Mouse (Mus musculus): Measurements from ENCODE around the gene Rgma. TPM values are rescaled to one million over a fixed set of nuclear protein-coding genes. Genes with fewer than 3 reads are reported as not detected.

Gene Rgma
- polyA plus RNA-seq, 2 experiments, result 0.05 to 0.06 TPM

DNA sequence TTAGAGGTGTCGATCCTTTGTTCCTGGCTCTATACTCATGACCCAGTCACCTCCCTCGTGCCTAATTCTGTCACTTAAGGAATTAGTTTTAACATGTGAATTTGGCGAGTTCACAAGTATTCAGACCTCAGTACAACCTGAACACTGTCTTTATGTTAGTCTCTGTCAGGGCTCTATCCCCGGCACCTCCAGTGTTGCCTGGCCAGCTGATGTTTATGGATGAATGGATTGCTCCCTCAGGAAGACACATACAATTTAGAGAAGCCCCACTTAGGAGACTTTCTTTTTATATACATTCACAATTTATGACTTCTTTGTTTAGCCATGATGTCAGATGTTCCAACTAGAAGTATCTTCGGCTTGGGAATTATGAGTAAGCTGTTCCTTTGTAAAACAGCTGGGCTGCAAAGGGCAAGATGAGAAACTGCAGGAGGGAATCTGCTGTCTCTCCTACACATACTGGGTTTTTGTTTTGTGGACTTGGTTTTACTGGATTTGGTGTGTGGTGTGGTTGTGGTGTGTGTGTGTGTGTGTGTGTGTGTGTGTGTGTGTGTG is 46.6 kb upstream of the Rgma start:
- no peaks in the 10 kb centered on the region for H3K36me3 ChIP-seq (replicated peaks; ENCODE audit: control insufficient read depth, insufficient read depth, low read depth)
- WGBS (ENCODE audit: insufficient replicate concordance), result 39% methylated on average over 5 of the region's 5 CpGs
- DNase-seq (ENCODE audit: low read depth in 3 of 3, low spot score in 3 of 3) (no peak), ATAC-seq (ENCODE audit: insufficient read depth) (no peak)
- no peak overlapping the region for H3K4me3 ChIP-seq (ENCODE audit: insufficient read depth in 1 of 2, low read depth in 2 of 2, low read length in 2 of 2)
- H3K4me2 ChIP-seq (ENCODE audit: low read depth), result no peak overlapping the region
- no peaks in the 10 kb centered on the region for H3K27me3 ChIP-seq (ENCODE audit: control insufficient read depth, insufficient read depth, low read length)
- H3K27ac ChIP-seq, result no peak overlapping the region
- TF ChIP-seq EP300 (IDR thresholded peaks at IDR 0.05; ENCODE audit: low read depth) (no peak), CTCF (IDR thresholded peaks at IDR 0.05; ENCODE audit: low read depth) (no peak)
- no peaks in the 10 kb centered on the region for H3K9me3 ChIP-seq (ENCODE audit: control insufficient read depth, low read length)
- H3K9ac ChIP-seq (replicated peaks), result no peak overlapping the region
- H3K4me1 ChIP-seq (replicated peaks; ENCODE audit: control insufficient read depth in 2 of 2, insufficient read depth in 2 of 2, low read length in 1 of 2), result no peaks in the 10 kb centered on the region

DNA sequence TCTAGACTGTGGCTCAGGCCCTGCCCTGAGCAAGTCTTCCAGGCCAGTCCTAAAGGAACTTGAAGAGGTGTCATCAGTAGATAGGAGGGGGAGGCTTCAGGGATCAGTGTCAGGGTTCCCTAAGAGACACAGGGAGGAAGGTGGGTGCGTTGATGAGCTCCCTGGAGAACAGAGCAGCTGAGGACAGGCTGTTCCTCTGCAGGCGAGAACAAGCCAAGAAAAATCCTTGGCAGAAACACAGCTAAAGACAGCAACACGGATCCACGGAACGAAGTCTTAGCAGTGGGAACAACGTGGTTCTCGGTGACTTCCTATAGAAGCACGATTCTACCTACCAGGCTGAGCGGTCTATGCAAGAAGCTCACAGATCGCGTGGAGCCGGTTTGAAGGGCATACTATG is 44.6 kb upstream of the Rgma start:
- no peak for TF ChIP-seq CTCF (IDR thresholded peaks at IDR 0.05; ENCODE audit: low read depth)
- no peak for TF ChIP-seq EP300 (IDR thresholded peaks at IDR 0.05; ENCODE audit: low read depth)
- Histone ChIP-seq H3K27ac (no peak overlapping the region), H3K36me3 (replicated peaks; ENCODE audit: control insufficient read depth, insufficient read depth, low read depth) (no peaks in the 10 kb centered on the region), H3K4me1 (replicated peaks; ENCODE audit: control insufficient read depth in 2 of 2, insufficient read depth in 2 of 2, low read length in 1 of 2) (no peaks in the 10 kb centered on the region), H3K27me3 (ENCODE audit: control insufficient read depth, insufficient read depth, low read length) (no peaks in the 10 kb centered on the region), H3K4me2 (ENCODE audit: low read depth) (no peak overlapping the region), H3K4me3 (ENCODE audit: insufficient read depth in 1 of 2, low read depth in 2 of 2, low read length in 2 of 2) (no peak overlapping the region), H3K9ac (replicated peaks) (no peak overlapping the region), H3K9me3 (ENCODE audit: control insufficient read depth, low read length) (no peaks in the 10 kb centered on the region)
- WGBS (ENCODE audit: insufficient replicate concordance), result 71% methylated on average over 12 of the region's 12 CpGs
- DNase-seq (ENCODE audit: low read depth in 3 of 3, low spot score in 3 of 3) (no peak), ATAC-seq (ENCODE audit: insufficient read depth) (no peak)

DNA sequence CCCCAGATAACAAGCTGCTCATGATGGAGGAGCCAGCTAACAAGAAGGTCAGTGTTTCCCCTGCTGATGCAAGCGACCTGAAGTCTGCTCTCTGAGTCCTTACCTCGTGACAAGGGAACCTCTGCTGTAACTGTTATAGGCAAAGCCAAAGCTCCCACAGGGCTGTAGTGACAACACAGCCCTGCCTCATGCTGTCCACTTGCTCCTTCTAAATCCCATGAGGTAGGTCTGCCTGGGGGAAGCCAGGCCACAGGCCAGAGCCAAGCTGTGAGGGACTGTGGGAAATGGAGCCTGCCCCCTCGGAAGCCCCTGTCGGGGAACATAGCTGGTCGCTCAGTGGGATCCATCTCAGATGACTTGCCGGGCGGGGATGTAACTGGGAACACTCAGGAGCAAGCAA is 43.7 kb upstream of the Rgma start:
- no peak overlapping the region for H3K4me2 ChIP-seq (ENCODE audit: low read depth)
- H3K4me3 ChIP-seq (ENCODE audit: insufficient read depth in 1 of 2, low read depth in 2 of 2, low read length in 2 of 2), result no peak overlapping the region
- no peaks in the 10 kb centered on the region for H3K4me1 ChIP-seq (replicated peaks; ENCODE audit: control insufficient read depth in 2 of 2, insufficient read depth in 2 of 2, low read length in 1 of 2)
- 47% methylated on average over 7 of the region's 7 CpGs for WGBS (ENCODE audit: insufficient replicate concordance)
- H3K27me3 ChIP-seq (ENCODE audit: control insufficient read depth, insufficient read depth, low read length), result no peaks in the 10 kb centered on the region
- H3K9me3 ChIP-seq (ENCODE audit: control insufficient read depth, low read length), result no peaks in the 10 kb centered on the region
- H3K36me3 ChIP-seq (replicated peaks; ENCODE audit: control insufficient read depth, insufficient read depth, low read depth), result no peaks in the 10 kb centered on the region
- no peak overlapping the region for H3K9ac ChIP-seq (replicated peaks)
- ATAC-seq (ENCODE audit: insufficient read depth) (no peak), DNase-seq (ENCODE audit: low read depth in 3 of 3, low spot score in 3 of 3) (no peak)
- no peak for TF ChIP-seq EP300 (IDR thresholded peaks at IDR 0.05; ENCODE audit: low read depth)
- no peak overlapping the region for H3K27ac ChIP-seq

DNA sequence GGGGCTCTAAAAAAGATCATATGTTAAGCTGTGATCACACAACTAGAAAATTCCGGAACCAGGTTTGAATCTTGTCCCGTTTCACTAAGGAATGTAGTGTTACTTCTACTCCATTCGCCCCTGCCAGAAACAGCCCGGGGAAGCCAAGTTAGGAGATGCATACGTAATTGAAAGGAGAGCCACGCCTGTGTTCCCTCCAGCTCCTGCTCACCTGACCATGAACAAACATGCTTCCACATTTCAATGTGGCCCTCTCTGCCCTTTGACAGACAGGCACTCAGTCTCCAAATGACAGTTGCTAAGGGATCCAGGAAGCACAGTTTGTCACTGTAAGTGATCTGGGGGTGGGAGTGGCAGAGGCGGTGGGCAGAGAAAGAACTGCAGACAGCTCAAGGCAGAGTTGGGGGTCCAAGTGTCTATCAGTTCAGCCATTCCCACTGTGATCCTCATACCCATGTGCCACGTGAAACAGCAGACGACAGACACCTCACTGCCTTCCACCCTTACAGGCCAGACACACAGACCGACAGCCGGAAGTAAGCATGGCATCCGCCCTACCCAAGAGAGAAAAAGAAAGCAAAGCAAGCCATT is 41.8 kb upstream of the Rgma start:
- H3K4me3 ChIP-seq (ENCODE audit: insufficient read depth in 1 of 2, low read depth in 2 of 2, low read length in 2 of 2), result no peak overlapping the region
- no peaks in the 10 kb centered on the region for H3K27me3 ChIP-seq (ENCODE audit: control insufficient read depth, insufficient read depth, low read length)
- H3K4me1 ChIP-seq (replicated peaks; ENCODE audit: control insufficient read depth in 2 of 2, insufficient read depth in 2 of 2, low read length in 1 of 2), result no peaks in the 10 kb centered on the region
- no peak for ATAC-seq (ENCODE audit: insufficient read depth)
- no peak for TF ChIP-seq CTCF (IDR thresholded peaks at IDR 0.05; ENCODE audit: low read depth)
- no peak overlapping the region for H3K27ac ChIP-seq
- H3K9ac ChIP-seq (replicated peaks), result no peak overlapping the region
- H3K9me3 ChIP-seq (ENCODE audit: control insufficient read depth, low read length), result no peaks in the 10 kb centered on the region
- 66% methylated on average over 12 of the region's 12 CpGs for WGBS (ENCODE audit: insufficient replicate concordance)
- no peaks in the 10 kb centered on the region for H3K36me3 ChIP-seq (replicated peaks; ENCODE audit: control insufficient read depth, insufficient read depth, low read depth)
- no peak overlapping the region for H3K4me2 ChIP-seq (ENCODE audit: low read depth)
- DNase-seq (ENCODE audit: low read depth in 3 of 3, low spot score in 3 of 3), result no peak

DNA sequence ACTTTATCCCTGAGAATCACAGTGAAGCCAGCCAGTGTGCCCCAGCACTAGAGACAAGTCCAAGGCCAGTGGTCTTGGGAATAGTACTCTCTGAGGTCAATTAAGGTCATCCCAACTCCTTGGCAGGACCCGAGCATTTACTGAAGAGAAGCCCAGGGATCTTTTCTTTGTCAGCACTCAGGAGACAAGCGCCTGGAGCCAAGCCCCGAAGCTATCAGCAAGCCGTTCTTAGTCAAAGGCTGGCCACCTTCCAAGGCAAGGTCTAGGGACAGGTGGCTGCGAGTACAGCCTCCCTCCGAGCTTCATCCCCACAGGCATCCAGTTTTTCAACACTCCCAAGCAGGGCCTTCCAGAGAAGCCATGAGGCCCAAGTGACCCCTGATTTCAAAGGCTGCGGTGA is 40.4 kb upstream of the Rgma start:
- no peak overlapping the region for H3K4me2 ChIP-seq (ENCODE audit: low read depth)
- no peaks in the 10 kb centered on the region for H3K27me3 ChIP-seq (ENCODE audit: control insufficient read depth, insufficient read depth, low read length)
- no peak for DNase-seq (ENCODE audit: low read depth in 3 of 3, low spot score in 3 of 3)
- H3K27ac ChIP-seq, result no peak overlapping the region
- no peak overlapping the region for H3K9ac ChIP-seq (replicated peaks)
- no peaks in the 10 kb centered on the region for H3K36me3 ChIP-seq (replicated peaks; ENCODE audit: control insufficient read depth, insufficient read depth, low read depth)
- H3K4me1 ChIP-seq (replicated peaks; ENCODE audit: control insufficient read depth in 2 of 2, insufficient read depth in 2 of 2, low read length in 1 of 2), result no peaks in the 10 kb centered on the region
- TF ChIP-seq EP300 (IDR thresholded peaks at IDR 0.05; ENCODE audit: low read depth), result no peak
- TF ChIP-seq CTCF (IDR thresholded peaks at IDR 0.05; ENCODE audit: low read depth), result no peak
- H3K4me3 ChIP-seq (ENCODE audit: insufficient read depth in 1 of 2, low read depth in 2 of 2, low read length in 2 of 2), result no peak overlapping the region
- no peak for ATAC-seq (ENCODE audit: insufficient read depth)
- WGBS (ENCODE audit: insufficient replicate concordance), result 68% methylated on average over 7 of the region's 7 CpGs
- no peaks in the 10 kb centered on the region for H3K9me3 ChIP-seq (ENCODE audit: control insufficient read depth, low read length)

Data from liver, embryonic 14.5 days (tissue).